Mouse (Mus musculus): ENCODE results near the gene Slc10a7. TPM values are rescaled to one million over a fixed set of nuclear protein-coding genes. Genes with fewer than 3 reads are reported as not detected.

Gene Slc10a7
- polyA plus RNA-seq, 1 experiment from 2014 or later: 7.4 TPM

DNA sequence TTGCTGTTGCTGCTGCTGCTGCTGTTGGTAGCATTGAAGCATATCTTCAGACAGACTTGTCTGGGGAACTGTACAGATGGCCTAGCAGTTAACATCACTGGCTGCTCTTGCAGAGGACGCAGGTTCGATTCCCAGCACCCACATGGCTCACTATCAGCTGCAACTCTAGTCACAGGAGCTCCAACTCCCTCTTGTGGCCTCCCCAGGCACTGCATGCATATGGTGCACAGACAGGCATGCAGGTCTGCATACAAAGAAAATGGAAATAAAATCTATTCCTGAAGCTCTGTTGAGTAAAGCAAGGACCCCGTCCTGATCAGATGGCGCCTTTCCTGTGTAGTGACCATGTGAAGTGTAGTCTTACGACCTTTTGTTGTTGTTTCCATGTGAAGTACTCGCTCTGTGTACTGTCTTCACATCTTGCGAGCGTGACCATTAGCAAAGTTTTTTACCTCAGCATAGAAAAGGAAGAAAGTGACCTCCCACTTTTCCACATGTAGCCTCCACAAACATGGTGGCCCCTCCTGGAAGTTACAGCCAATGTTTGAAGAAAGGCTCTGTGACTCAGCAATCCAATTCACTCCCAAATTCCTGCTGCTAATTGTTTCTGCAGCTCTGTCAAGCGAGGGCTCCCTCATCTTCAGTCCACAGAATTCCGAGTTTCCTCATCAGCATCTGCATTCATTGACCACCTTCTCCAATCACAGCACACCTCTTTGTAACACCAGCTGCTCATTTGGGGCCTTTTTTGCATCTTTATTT lies 210.3 kb downstream of the Slc10a7 start:
- Histone ChIP-seq H3K27me3 (ENCODE audit: control insufficient read depth, insufficient read depth, low read length) (no peaks in the 10 kb centered on the region), H3K4me2 (ENCODE audit: low read depth) (no peak overlapping the region), H3K36me3 (ENCODE audit: control insufficient read depth, insufficient read depth, low read length) (no peaks in the 10 kb centered on the region), H3K9ac (ENCODE audit: low read length) (no peak overlapping the region), H3K9me3 (ENCODE audit: control insufficient read depth, low read length) (no peaks in the 10 kb centered on the region), H3K27ac (ENCODE audit: low read depth, low read length) (no peak overlapping the region), H3K4me1 (ENCODE audit: control insufficient read depth, insufficient read depth, low read length) (no peaks in the 10 kb centered on the region; the same call in 1 of the 2 replicates), H3K4me3 (ENCODE audit: low read depth, low read length) (no peak overlapping the region)
- DNase-seq (ENCODE audit: low spot score) (no peak), ATAC-seq (ENCODE audit: insufficient read depth, low FRiP score, low TSS enrichment) (no peak)
- 67% methylated on average over 10 of the region's 10 CpGs for WGBS

DNA sequence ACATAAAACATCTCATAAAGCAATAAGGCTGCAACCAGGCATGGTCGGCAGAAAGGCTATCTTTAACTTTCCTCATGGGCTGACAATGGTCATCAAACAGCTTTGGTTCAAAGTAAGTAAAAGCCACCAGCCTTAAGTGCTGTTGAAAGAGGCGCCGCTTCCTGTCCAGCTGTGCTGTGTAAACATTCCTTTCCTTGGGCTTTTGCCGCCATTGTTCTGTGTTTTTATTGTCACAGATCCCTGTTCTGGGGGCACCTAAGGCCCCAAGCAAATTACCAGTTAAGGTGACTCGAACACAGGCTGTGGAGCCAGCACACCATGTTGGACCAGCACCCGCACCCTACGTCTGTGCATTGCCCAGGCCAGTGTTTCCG lies 210.9 kb downstream of the Slc10a7 start:
- H3K36me3 ChIP-seq (ENCODE audit: control insufficient read depth, insufficient read depth, low read length): no peaks in the 10 kb centered on the region
- H3K4me3 ChIP-seq (ENCODE audit: low read depth, low read length): no peak overlapping the region
- H3K27me3 ChIP-seq (ENCODE audit: control insufficient read depth, insufficient read depth, low read length): no peaks in the 10 kb centered on the region
- H3K27ac ChIP-seq (ENCODE audit: low read depth, low read length): no peak overlapping the region
- H3K4me1 ChIP-seq (ENCODE audit: control insufficient read depth, insufficient read depth, low read length): no peaks in the 10 kb centered on the region
- 37% methylated on average over 8 of the region's 8 CpGs for WGBS
- no peak for ATAC-seq (ENCODE audit: insufficient read depth, low FRiP score, low TSS enrichment)
- H3K9ac ChIP-seq (ENCODE audit: low read length): no peak overlapping the region
- H3K4me2 ChIP-seq (ENCODE audit: low read depth): no peak overlapping the region
- no peaks in the 10 kb centered on the region for H3K9me3 ChIP-seq (ENCODE audit: control insufficient read depth, low read length)
- DNase-seq (ENCODE audit: low spot score): no peak

DNA sequence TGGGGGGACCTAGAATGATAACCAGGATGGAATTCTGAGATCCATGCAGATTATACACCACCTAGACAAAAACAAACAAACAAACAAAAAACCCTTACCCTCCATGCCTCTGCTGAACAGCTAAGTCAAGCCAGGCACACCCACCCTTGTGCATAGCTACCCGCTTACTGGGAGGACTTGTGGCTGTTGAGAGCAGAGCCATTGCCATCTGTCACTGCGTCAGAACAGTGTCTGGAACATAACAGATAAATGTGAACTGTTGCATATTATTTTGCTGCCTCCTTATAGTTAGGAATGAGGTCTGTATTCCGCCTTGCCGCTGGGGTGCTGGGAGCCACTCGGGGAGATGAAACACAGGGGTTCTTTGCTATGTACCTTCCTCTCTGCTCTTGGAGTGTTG lies 212.4 kb downstream of the Slc10a7 start:
- Histone ChIP-seq H3K27ac (ENCODE audit: low read depth, low read length) (no peak overlapping the region), H3K36me3 (ENCODE audit: control insufficient read depth, insufficient read depth, low read length) (no peaks in the 10 kb centered on the region), H3K4me1 (ENCODE audit: control insufficient read depth, insufficient read depth, low read length) (no peaks in the 10 kb centered on the region), H3K9me3 (ENCODE audit: control insufficient read depth, low read length) (no peaks in the 10 kb centered on the region), H3K27me3 (ENCODE audit: control insufficient read depth, insufficient read depth, low read length) (no peaks in the 10 kb centered on the region), H3K4me2 (ENCODE audit: low read depth) (no peak overlapping the region), H3K4me3 (ENCODE audit: low read depth, low read length) (no peak overlapping the region), H3K9ac (ENCODE audit: low read length) (no peak overlapping the region)
- WGBS: 85% methylated on average over 5 of the region's 5 CpGs
- DNase-seq (ENCODE audit: low spot score): no peak
- ATAC-seq (ENCODE audit: insufficient read depth, low FRiP score, low TSS enrichment): no peak

DNA sequence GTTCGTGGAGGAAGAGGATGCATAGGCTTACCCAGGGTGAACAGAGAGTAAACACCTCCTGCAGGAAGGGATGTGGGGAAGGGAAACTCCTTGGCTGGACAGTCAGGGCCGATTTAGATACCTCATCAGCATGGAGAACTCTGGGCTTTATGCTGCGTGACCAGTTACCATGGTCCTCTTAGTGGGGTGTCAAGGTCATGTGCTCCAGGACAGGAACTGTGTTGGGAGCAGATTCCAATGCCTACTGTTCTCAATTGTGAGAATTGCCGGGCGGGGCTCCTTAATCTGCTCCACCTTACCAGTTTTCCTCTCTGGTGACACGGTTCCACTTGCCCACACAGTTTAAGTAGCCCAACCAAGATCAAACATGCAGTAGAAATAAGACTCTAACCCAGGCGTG lies 213.1 kb downstream of the Slc10a7 start:
- no peak overlapping the region for H3K4me2 ChIP-seq (ENCODE audit: low read depth)
- no peaks in the 10 kb centered on the region for H3K4me1 ChIP-seq (ENCODE audit: control insufficient read depth, insufficient read depth, low read length)
- WGBS: 85% methylated on average over 7 of the region's 7 CpGs
- H3K27ac ChIP-seq (ENCODE audit: low read depth, low read length): no peak overlapping the region
- H3K27me3 ChIP-seq (ENCODE audit: control insufficient read depth, insufficient read depth, low read length): no peaks in the 10 kb centered on the region
- no peak overlapping the region for H3K4me3 ChIP-seq (ENCODE audit: low read depth, low read length)
- H3K9ac ChIP-seq (ENCODE audit: low read length): no peak overlapping the region
- H3K9me3 ChIP-seq (ENCODE audit: control insufficient read depth, low read length): no peaks in the 10 kb centered on the region
- DNase-seq (ENCODE audit: low spot score) (no peak), ATAC-seq (ENCODE audit: insufficient read depth, low FRiP score, low TSS enrichment) (no peak)
- H3K36me3 ChIP-seq (ENCODE audit: control insufficient read depth, insufficient read depth, low read length): no peaks in the 10 kb centered on the region

DNA sequence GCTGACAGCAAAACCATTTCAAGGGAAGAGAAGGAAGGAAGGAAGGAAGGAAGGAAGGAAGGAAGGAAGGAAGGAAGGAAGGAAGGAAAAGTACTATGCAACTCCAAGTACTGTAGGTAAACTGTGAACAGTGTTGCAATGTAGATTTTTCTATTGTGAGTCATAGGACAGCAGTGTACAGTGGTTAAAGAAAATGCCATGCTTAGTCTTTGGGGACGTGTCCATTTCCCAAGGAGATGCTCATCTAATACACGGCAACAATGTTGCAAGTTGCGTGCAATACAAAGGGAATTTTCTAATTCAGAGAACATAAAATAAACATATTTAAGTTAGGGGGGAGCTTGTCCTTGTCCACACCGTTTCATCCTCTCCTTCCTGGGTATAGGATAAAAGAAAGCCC lies 215.7 kb downstream of the Slc10a7 start:
- 94% methylated on average over 4 of the region's 4 CpGs for WGBS

DNA sequence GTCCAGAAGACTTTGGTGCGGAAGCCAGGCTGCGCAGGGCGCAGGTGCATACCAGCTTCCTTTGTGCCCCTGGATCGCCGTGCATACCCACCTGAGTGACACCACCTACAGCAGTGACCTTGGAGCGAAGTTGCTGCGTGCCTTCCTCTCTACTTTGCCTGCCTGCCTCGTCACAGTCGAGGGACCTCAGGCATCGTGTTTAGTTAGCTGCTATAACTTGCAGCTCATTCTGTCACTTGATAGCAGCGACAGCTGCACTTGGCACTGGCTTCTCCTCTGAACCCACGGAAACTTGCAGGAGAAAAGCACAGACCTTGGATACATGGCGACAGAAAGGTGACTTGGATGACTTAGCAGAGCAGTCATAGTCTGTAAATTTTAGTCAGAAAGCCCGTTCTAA lies 219.1 kb downstream of the Slc10a7 start:
- ATAC-seq (ENCODE audit: insufficient read depth, low FRiP score, low TSS enrichment): no peak

More for the DNA sequence above, 215.7 kb downstream of the Slc10a7 start:
- Histone ChIP-seq H3K4me3 (ENCODE audit: low read depth, low read length) (no peak overlapping the region), H3K9ac (ENCODE audit: low read length) (no peak overlapping the region), H3K27ac (ENCODE audit: low read depth, low read length) (no peak overlapping the region), H3K4me2 (ENCODE audit: low read depth) (no peak overlapping the region), H3K9me3 (ENCODE audit: control insufficient read depth, low read length) (no peaks in the 10 kb centered on the region), H3K36me3 (ENCODE audit: control insufficient read depth, insufficient read depth, low read length) (no peaks in the 10 kb centered on the region), H3K4me1 (ENCODE audit: control insufficient read depth, insufficient read depth, low read length) (no peaks in the 10 kb centered on the region), H3K27me3 (ENCODE audit: control insufficient read depth, insufficient read depth, low read length) (no peaks in the 10 kb centered on the region)
- ATAC-seq (ENCODE audit: insufficient read depth, low FRiP score, low TSS enrichment): no peak
- no peak for DNase-seq (ENCODE audit: low spot score)

DNA sequence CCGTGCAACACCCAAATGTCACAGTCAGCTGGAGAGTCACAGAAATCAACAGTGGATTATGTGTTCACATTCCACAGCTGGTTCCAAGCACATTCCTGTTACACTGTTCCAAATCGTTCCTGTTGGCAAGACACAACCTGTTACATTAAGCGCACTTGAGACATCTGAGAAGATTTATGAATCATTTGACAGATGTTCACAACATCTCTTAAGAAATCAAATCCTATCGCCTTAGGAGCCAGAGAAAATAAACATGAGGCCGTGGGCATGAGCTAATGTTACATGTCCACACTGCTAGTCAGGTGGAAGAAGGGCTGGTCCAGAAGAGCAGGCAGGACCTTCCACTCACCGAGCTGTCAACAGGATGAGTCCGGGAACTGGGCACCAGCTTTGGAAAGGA lies 223.3 kb downstream of the Slc10a7 start:
- DNase-seq (ENCODE audit: low spot score) (no peak), ATAC-seq (ENCODE audit: insufficient read depth, low FRiP score, low TSS enrichment) (no peak)
- Histone ChIP-seq H3K27ac (ENCODE audit: low read depth, low read length) (no peak overlapping the region), H3K27me3 (ENCODE audit: control insufficient read depth, insufficient read depth, low read length) (no peaks in the 10 kb centered on the region), H3K36me3 (ENCODE audit: control insufficient read depth, insufficient read depth, low read length) (no peaks in the 10 kb centered on the region), H3K9ac (ENCODE audit: low read length) (no peak overlapping the region), H3K9me3 (ENCODE audit: control insufficient read depth, low read length) (no peaks in the 10 kb centered on the region), H3K4me1 (ENCODE audit: control insufficient read depth, insufficient read depth, low read length) (no peaks in the 10 kb centered on the region), H3K4me3 (ENCODE audit: low read depth, low read length) (no peak overlapping the region), H3K4me2 (ENCODE audit: low read depth) (no peak overlapping the region)
- WGBS: 79% methylated on average over 7 of the region's 7 CpGs

More for the DNA sequence above, 219.1 kb downstream of the Slc10a7 start:
- no peak for DNase-seq (ENCODE audit: low spot score)
- 79% methylated on average over 14 of the region's 14 CpGs for WGBS
- Histone ChIP-seq H3K4me3 (ENCODE audit: low read depth, low read length) (no peak overlapping the region), H3K4me2 (ENCODE audit: low read depth) (no peak overlapping the region), H3K9ac (ENCODE audit: low read length) (no peak overlapping the region), H3K9me3 (ENCODE audit: control insufficient read depth, low read length) (no peaks in the 10 kb centered on the region), H3K27ac (ENCODE audit: low read depth, low read length) (no peak overlapping the region), H3K36me3 (ENCODE audit: control insufficient read depth, insufficient read depth, low read length) (no peaks in the 10 kb centered on the region), H3K4me1 (ENCODE audit: control insufficient read depth, insufficient read depth, low read length) (no peaks in the 10 kb centered on the region), H3K27me3 (ENCODE audit: control insufficient read depth, insufficient read depth, low read length) (no peaks in the 10 kb centered on the region)

DNA sequence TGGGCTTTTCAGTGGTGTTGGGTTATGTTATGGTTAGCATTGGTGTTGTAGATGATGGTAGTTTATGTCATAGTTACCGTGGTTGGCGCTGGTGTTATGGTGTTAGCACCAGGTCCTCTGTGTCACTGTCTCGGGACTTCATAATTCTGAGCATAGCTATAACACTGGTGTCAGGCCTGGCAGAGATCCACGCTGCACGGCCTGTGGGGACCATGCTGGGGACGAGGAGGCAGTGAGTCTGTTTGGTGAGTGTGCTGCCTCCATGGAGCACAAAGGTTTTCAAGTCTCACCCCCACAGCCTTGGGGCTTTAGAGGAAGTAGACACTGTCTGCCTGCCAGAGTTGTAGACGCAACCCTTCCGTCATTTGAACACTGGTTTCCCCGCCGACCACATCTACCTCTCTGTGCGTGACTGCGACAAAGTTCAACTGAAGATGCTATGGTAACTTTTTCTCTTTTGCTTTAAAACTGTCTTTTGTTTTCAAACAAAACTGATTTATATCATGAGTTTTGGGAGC lies 223.9 kb downstream of the Slc10a7 start:
- Histone ChIP-seq H3K4me2 (ENCODE audit: low read depth) (no peak overlapping the region), H3K9me3 (ENCODE audit: control insufficient read depth, low read length) (no peaks in the 10 kb centered on the region), H3K4me1 (ENCODE audit: control insufficient read depth, insufficient read depth, low read length) (no peaks in the 10 kb centered on the region), H3K27me3 (ENCODE audit: control insufficient read depth, insufficient read depth, low read length) (no peaks in the 10 kb centered on the region), H3K4me3 (ENCODE audit: low read depth, low read length) (no peak overlapping the region), H3K36me3 (ENCODE audit: control insufficient read depth, insufficient read depth, low read length) (no peaks in the 10 kb centered on the region), H3K9ac (ENCODE audit: low read length) (no peak overlapping the region), H3K27ac (ENCODE audit: low read depth, low read length) (no peak overlapping the region)
- DNase-seq (ENCODE audit: low spot score) (no peak), ATAC-seq (ENCODE audit: insufficient read depth, low FRiP score, low TSS enrichment) (no peak)
- 90% methylated on average over 12 of the region's 12 CpGs for WGBS

Data from neural tube, embryonic 11.5 days (tissue).